Mouse (Mus musculus): ENCODE results near the gene Popdc2. TPM values are rescaled to one million over a fixed set of nuclear protein-coding genes. Genes with fewer than 3 reads are reported as not detected.

Popdc2 gene
- total RNA-seq, 2 experiments from 2014 or later, result 3.1 to 10.0 TPM

DNA sequence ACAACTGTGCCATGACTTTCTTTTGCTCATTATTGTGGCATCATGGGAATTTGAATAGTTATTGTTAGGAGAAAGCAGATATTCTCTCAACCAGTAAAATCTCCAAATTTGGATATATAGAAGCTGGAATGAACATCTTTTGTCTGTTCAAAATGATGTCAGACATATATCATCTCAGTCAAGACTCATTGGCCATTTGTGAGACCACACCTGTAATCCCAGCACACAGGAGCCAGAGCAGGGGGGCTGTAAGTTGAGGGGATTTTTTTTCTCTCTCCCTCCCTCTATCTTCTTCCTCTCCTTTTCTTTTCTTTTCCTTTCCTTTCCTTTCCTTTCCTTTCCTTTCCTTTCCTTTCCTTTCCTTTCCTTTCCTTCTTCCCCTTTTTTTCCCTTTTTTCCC, 9.2 kb upstream of the Popdc2 start:
- ATAC-seq (replicated peaks; ENCODE audit: low FRiP score, low TSS enrichment, poor library complexity, severe bottlenecking), result no peak

DNA sequence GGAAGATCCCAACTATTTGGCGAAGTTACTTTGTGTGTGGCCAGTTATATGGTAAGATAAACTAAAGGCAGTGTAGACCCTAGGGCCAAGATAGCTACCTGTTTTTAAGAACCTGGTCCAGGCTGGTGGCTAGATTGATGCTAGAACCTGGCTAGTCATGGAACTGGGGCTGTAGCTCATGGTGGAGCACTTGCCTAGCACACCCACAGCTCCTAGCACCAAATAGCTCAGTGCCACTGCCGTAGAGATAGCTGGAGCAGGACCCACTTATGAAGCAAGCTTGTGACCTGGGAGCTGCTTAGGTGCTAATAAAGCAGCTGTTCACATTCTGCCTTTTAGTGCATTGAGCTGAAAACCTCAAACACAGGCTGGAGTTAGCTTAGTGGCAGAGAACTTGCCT, 8.4 kb upstream of the Popdc2 start:
- peak; percentile 62 for ATAC-seq (replicated peaks; ENCODE audit: low FRiP score, low TSS enrichment, poor library complexity, severe bottlenecking)

DNA sequence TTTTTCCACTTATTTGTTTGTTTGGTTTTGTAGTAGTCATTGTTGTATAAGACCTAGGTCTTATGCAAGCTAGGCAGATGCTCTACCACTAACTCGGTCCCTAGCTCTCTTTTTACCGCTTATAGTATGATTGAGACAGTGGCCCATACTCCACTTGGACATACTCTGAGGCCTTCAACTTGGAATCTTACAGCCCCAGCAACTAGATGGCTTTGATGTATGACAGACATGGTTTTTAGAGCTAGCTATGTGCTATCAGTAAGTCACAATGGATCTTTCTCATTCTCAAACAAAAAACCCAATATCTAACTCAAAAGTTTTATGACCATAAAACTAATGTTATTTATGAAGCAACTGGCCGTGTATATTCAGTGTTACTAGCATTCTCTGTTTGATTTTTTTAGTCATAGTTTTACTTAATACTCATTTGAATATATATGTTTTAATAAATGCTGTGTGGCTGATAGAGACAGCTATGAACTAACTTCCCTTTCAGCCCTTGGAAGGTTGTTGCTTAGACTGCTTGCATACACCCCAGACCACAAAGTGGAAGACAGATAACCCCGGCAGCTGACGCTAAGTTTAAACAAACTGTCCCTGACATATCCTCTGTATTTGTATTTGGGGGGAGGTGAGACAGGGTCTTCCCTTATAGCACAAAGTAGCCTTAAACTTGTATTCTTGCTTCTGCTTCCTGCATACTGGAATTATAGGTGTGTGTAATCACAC, 7.7 kb upstream of the Popdc2 start:
- ATAC-seq (replicated peaks; ENCODE audit: low FRiP score, low TSS enrichment, poor library complexity, severe bottlenecking), result 0 out of 2 replicates have a peak, but pooled peaks have one; percentile 53

DNA sequence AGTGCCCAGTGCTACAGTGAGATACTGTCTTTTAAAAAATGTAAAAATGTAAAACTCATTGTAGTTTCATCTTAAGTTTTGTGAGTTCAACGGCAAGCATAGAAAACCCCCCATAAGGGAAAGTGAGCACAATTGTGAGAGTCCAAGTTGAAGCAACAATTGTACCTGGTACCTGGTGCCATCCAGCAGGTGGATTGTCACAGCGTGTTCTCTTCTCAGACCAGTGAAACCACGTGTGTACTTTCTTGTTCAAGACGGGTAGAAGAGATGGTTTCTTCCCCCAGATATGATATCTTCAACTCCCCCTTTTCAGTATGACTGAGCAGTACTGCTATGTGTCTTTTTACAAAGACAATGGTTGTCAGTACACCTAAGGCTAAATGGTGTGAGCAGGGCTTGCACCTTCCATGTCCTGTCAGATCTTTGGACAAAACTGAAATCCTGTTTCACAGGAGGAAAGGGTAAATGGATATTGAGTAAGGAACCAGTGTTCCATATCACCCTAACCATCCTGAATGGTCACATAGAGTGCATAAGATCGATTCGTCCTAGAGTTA, 3.7 kb upstream of the Popdc2 start:
- ATAC-seq (replicated peaks; ENCODE audit: low FRiP score, low TSS enrichment, poor library complexity, severe bottlenecking), result no peak

DNA sequence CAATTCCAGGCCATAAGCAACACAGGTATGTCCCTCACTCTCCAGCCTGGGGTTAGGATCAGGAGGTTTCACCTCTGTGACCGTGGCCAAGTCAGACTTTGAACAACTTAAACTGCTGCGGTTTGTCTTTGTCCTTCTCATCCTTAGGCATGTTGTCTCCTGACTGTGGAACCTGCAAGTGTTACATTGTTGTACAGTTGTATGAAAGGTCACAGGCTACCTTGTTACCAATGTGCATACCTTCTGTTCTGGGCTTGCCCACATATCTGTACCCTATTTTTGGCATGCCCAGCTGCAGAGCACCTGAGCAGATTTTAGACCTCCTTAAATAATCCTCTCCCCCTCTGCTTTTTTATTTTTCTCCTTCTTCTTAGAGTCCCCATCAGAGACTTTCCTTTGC, 2.8 kb upstream of the Popdc2 start:
- ATAC-seq (replicated peaks; ENCODE audit: low FRiP score, low TSS enrichment, poor library complexity, severe bottlenecking), result no peak

DNA sequence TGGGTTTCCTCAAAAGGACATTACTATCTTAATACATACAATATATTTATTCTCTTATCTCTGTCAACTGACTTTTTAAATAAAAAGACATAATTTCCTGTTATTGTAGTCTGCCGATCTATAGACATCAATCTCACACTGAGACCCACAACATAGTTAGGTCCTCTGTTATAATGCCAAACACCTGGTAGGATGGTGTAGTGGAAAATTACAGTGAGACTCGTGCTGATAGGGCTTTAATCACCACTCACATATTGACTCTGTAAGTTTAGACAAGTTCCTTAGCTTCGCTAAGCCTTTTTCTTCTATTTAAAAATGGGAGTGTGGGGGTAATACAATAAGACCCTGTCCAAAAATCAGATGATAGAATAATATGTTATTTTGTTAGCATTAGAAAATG, 2.2 kb upstream of the Popdc2 start:
- peak; percentile 60; the same call in 1 of the 2 replicates for ATAC-seq (replicated peaks; ENCODE audit: low FRiP score, low TSS enrichment, poor library complexity, severe bottlenecking)

DNA sequence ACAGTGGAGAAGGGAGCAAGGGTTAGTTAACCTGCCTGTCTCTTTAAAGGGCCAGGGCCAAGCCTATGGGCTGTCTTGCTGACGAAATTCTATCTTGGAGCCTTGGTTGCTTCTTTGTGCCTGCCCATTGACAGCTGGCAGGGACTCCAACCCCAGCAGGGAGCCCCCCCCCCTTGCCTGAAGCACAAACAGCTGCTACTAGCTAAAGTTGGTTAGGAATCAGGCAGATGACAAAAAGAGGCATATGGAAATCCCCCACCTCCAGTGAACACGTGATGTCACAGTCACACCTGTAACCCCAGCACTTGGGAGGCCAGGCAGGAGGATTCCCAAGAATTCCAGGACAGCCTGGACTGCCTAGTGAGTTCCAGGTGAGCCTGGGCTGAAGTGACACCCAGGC, 1.7 kb upstream of the Popdc2 start:
- peak; percentile 24; the same call in 1 of the 2 replicates for ATAC-seq (replicated peaks; ENCODE audit: low FRiP score, low TSS enrichment, poor library complexity, severe bottlenecking)

DNA sequence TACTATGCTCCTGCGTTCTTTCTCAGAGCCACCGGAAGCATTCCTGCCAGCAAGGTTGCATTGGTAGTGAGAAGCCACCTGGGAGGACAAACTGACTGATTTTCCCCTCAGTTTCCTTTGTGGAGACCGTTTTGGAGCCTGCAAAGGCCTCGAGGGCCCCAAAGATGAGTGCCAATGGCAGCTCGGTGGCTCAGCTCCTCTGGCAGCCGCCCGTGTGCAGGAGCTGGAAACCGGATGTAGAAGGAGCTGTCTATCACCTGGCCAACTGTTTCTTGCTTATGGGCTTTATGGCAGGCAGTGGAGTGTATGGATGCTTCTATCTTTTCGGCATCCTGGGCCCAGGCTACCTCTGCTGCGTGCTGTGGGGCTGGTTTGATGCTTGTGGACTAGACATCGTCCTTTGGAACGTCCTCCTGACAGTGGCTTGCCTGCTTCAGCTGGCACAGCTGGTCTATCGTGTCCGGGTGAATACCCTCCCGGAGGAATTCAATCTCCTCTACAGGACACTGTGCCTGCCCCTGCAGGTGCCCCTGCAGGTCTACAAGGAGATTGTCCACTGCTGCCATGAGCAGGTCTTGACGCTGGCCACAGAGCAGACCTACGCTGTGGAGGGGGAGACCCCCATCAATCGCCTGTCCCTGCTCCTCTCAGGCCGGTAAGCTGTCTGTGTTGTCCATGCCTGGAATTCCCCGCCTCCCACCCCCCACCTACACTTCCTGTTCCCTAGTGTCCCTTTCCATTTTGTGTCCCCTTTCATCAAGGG, 665 bp downstream of the Popdc2 start:
- no peak for ATAC-seq (replicated peaks; ENCODE audit: low FRiP score, low TSS enrichment, poor library complexity, severe bottlenecking)

DNA sequence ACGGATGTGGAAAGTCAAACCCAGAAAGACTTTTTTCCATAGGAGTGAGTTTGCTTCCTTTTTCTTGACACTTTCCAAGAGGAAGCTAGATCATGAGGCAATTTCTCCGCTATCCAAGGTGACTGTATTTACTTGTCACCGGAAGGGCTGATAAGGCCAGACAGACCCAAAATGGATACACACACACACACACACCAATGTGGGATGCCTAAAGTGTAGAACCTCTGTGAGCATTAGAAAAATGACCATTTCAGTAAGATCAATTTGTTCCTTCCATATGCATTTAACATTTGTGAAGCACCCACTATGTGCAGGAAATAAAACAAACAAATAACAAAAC, 1.2 kb downstream of the Popdc2 start:
- no peak for ATAC-seq (replicated peaks; ENCODE audit: low FRiP score, low TSS enrichment, poor library complexity, severe bottlenecking)

DNA sequence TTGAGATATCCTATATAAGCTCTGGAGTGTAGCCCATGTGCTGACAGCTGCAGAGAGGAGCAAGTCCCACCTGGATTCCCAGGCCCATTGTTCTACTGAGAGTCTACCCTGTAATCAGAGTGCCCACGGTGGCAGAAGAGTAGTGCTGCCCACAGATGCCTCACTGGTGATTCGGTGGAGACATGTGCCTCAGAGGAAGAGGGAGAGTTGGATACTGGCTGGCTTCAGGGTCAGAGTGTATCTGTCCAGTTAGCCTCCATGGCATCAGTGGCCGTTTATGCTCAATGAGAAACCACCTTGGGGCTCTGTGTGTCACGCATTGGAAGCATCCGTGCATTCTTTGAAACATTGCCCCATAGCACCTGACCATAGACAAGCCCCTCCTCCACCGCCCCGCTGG, 1.6 kb downstream of the Popdc2 start:
- no peak for ATAC-seq (replicated peaks; ENCODE audit: low FRiP score, low TSS enrichment, poor library complexity, severe bottlenecking)

DNA sequence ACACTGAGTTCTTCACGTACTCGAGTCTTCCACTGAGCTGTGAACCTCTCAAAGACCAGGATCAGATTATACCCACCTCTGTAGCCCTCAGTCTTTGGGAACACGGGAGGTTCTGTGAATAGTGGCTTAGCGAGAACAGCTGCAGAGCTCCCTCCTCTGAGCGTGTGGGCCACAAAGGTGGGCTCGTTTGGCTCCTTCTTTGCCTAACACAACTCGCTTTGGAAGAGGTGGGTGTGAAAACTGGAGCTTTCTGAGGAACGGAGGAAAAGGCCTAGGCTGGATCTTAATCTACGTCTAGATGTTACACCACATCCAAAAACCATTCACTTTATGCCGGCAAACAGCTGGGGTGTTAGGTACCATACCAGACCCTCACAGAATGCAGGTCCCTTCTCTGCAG, 3.4 kb downstream of the Popdc2 start:
- no peak for ATAC-seq (replicated peaks; ENCODE audit: low FRiP score, low TSS enrichment, poor library complexity, severe bottlenecking)

DNA sequence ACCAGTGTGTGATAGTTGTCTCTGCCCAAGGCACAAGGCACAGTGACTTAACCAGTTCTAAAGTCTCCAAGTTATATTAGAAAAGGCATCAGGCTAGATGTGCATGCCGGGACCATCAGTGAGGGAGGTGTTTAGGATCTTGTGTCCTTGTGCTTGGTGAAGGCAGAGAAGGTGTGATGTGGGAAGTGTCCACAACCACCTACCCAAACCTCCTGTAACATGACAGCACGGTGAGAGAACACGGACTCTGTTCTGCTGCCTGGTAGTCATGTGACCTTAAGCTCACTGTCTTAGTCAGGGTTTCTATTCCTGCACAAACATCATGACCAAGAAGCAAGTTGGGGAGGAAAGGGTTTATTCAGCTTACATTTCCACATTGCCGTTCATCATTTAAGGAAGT, 4.2 kb downstream of the Popdc2 start:
- ATAC-seq (replicated peaks; ENCODE audit: low FRiP score, low TSS enrichment, poor library complexity, severe bottlenecking), result no peak

DNA sequence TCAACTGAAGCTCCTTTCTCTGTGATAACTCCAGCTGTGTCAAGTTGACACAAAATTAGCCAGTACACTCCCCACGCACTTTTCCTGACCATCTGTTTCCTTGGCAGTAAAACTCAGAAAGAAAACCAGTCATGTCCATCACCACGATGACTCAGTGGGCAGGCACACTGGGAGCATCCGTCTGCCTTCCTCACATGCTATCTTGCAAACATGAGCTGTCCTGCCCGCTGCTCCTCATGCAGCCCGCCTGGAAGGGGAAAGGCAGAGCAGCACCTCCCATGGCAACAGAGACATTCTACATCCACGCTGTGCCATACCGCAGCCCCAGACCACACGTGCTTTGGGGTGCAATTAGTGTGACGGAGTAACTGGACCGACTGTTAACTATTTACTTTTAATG, 6.3 kb downstream of the Popdc2 start:
- ATAC-seq (replicated peaks; ENCODE audit: low FRiP score, low TSS enrichment, poor library complexity, severe bottlenecking), result no peak

DNA sequence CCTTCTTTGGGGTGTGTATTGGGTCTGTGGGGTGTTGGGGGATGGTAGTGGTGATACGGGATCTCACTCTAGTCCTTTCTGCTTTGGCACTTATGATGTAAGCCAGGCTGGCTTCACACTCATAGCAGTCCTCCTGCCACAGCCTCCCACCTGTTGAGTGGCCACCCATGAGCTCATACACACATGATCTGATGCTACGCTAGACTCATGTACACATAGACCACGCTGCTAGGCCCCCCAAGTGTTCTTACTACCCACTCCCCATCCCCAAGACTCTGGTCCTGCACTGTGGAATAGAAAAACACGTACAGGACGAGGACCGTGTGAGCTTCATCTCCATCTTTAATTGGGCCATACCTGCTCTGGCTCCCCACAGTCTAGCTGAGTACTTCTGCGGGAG, 7.0 kb downstream of the Popdc2 start:
- no peak for ATAC-seq (replicated peaks; ENCODE audit: low FRiP score, low TSS enrichment, poor library complexity, severe bottlenecking)

DNA sequence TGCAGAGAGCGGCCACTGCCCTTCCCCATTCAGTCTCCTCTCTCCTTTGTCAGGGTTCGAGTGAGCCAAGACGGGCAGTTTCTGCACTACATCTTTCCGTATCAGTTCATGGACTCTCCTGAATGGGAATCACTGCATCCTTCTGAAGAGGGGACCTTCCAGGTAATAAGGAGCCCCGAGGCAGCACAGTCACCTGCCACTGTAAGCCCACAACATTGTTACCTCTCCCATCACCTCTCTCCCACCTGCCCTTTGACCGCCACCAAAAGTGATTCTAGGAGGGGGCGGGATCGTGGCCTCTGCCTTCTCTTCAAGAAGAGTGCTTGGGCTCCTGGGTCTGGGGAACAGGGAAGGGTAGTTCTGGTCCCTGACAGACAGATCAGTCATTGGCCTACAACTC, 7.4 kb downstream of the Popdc2 start:
- no peak for ATAC-seq (replicated peaks; ENCODE audit: low FRiP score, low TSS enrichment, poor library complexity, severe bottlenecking)

DNA sequence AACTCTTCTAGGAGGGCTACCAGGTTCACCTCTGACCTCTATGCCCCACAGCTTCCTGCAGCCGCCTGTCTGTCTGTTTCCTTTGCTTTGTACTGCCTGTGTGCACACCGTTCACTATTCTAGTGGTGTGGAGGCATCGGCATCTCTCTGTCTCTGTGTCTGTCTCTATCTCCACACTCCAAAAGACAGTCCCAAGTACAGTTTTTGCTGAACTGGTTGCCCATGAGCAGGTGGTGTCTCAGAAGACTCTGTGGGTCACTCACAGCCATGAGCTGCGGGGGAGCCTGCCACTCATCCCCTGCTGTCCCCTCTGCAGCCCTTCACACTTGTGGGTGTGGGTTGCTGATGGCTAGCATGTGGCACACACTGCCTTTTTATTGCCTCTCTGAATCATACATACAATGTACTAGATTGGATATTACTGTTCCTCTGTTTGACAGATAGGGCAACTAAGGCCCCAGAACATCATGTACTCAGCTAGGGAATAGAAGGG, 8.0 kb downstream of the Popdc2 start:
- no peak for ATAC-seq (replicated peaks; ENCODE audit: low FRiP score, low TSS enrichment, poor library complexity, severe bottlenecking)

DNA sequence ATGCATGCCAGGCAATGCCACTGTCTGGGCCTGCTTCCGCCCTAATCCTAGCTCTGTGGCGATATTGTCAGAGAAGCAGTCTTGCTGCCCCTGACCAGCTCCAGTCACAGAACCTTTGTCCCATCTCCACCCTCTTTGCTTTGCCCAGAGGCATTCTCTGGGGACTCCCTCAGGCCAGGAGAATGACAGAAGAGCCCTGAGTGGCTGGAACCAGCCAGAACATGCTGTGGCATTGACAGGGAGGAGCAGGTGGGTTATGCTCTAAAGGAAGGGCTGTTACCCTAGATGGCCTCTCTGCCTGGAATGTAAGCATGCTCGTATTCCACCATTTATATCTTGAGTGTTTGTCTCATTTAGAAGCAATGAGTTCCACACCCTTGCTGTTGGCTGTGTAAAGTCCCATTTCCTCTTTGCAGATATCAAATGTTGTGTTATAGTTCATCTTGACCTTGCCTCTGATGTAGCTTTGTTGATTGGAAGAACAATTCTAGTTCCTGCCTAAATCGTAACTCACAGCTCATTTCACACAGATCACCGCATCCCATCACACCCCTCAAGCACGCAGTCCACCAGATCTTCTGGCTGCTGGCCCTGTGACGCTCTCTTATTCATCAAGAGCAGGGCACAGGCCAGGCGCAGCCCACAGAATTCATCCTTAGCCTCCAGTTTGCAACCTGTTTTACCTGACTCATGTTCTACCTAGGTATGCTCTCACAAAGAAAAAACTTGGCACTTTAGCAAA, 8.8 kb downstream of the Popdc2 start:
- no peak for ATAC-seq (replicated peaks; ENCODE audit: low FRiP score, low TSS enrichment, poor library complexity, severe bottlenecking)

DNA sequence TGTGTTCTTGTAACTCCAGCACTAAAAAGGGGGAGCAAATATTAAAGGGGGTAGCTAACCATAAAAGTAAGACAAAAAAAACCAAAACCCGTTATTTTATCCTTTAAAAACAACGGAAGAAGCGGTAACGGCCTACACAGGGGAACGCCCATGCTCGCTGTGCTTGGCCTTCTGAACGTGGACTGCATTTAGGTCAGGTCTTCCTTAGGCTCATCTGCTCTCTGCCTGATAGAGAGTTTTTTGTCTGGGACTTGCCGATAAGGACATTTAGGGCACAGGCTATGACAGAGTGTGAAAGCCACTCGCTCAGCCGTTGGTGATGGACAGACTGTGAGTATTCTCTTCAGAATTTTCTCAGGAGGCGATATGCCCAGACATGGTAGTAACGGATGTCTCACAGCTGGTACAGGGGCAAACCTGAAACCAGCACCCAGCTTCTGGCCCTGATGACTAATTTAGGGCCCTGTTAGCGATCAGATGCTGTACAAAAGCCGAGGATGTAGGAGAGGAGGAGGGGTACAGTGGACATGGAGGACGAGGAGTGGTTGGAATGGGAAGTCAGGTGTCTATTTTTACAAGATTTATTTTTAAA, 9.8 kb downstream of the Popdc2 start:
- peak; percentile 89 for ATAC-seq (replicated peaks; ENCODE audit: low FRiP score, low TSS enrichment, poor library complexity, severe bottlenecking)

DNA sequence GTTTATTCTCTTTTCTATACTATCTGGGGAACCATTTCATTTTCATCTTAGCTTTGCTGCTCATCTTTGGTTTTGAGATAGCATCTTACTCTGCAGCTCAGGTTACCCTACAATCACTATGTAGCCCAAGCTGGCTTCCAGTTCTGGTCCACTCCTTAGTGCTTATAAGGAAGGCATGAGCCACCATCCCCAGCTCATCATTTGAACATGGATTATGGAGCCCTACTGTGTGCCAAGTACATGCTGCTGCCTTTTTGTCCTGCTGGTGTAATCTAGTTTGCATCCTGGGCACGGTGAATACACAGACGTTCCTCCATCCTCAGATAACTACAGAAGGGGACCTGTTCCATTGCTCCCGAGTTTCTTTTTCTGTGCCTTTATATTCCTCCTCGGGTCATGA, 10.9 kb downstream of the Popdc2 start:
- ATAC-seq (replicated peaks; ENCODE audit: low FRiP score, low TSS enrichment, poor library complexity, severe bottlenecking), result no peak

DNA sequence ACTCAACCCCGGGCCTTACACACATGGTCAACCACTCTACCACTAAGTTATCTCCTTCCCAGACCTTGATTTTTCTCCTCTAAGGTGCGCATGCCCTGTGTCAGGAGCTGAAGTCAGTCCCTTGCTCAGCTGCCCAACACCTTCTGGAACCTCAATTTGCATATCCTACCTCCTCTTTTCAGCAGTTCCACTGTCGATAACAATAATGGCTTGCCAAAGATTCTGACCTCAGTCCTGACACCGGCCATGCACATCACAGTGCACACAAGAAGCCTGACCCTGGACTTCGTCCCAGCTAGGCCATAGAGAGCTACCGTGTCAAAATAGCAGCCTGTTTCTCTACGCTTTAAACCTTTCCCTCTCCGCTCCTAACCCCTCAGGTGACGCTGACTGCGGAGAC, 11.4 kb downstream of the Popdc2 start:
- no peak for ATAC-seq (replicated peaks; ENCODE audit: low FRiP score, low TSS enrichment, poor library complexity, severe bottlenecking)
